12 mouse cellular contexts compared by ENCODE assay signal in the genomic region with DNA sequence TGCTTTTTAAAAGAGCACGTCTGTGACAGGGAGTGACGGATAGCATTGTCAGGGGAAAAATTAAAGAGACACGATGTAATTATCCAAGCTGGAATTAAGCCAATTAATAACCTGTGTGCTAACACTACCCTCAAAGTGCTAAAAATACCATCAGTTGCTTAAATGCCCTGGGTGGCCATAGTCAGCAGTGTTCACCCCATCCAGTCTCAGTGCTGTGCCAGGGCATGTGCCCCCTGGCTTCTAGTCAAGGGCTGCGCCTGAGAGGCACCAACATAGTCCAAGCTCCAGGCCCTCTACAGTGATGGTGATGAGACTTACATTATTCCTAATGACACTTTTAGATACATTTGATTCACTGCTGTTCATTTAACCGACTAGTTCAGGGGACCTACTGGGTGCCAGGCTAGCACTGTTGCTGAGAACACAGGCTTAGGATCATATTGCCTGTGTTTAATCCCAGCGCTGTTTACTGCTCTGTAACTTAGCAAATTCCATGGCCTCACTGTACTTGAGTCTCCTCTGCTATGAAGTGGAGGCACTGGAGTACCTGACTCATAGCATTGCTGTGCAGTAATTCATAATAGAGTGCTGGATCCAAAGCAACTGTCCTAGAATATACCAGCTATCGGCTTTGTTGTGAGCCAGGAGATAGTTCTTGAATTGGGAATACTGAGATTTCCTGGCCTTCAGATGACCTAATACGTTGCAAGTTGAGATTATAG.
DNase-seq lines count a peak whose midpoint lies in the region; ATAC-seq and TF ChIP-seq lines count a peak whose summit lies in the region.
"Had no signal": no experiment of that assay in that cellular context is flagged by ENCODE, and none has a peak within 500 bp of the region (broad histone marks: within the 10 kb centered on the region; RNA-seq: fewer than 3 reads in every experiment).

No protein-coding gene starts in this region.

- H3K9ac ChIP-seq in hindbrain, postnatal 0 days (replicated peaks; ENCODE audit: low read length), result no peak overlapping the region
- H3K9ac ChIP-seq: embryonic facial prominence, embryonic 12.5 days; limb, embryonic 15.5 days had no signal

- no peak overlapping the region for H3K4me2 ChIP-seq in hindbrain, postnatal 0 days (ENCODE audit: low read depth, low read length)
- H3K4me2 ChIP-seq: embryonic facial prominence, embryonic 12.5 days; limb, embryonic 15.5 days had no signal

- no peaks in the 10 kb centered on the region for H3K9me3 ChIP-seq in hindbrain, postnatal 0 days (ENCODE audit: low read length)
- no peaks in the 10 kb centered on the region for H3K9me3 ChIP-seq in hindbrain, embryonic 10.5 days
- H3K9me3 ChIP-seq: embryonic facial prominence, embryonic 12.5 days; limb, embryonic 15.5 days had no signal

- no peak overlapping the region for H3K4me3 ChIP-seq in cerebellum, adult 2 months (replicated peaks; ENCODE audit: insufficient read depth, low read depth, low read length)
- H3K4me3 ChIP-seq in hindbrain, postnatal 0 days (ENCODE audit: low read length), result no peak overlapping the region
- H3K4me3 ChIP-seq in hindbrain, embryonic 10.5 days, result no peak overlapping the region
- H3K4me3 ChIP-seq: embryonic facial prominence, embryonic 12.5 days; limb, embryonic 15.5 days had no signal

- in situ Hi-C loops in Patski (cut with MboI; ENCODE audit: low pct_unique_long_range_greater_than_20kb), result no loop called here

- no peaks in the 10 kb centered on the region for H3K36me3 ChIP-seq in hindbrain, postnatal 0 days (ENCODE audit: insufficient read depth, low read length)
- H3K36me3 ChIP-seq in hindbrain, embryonic 10.5 days, result no peaks in the 10 kb centered on the region
- H3K36me3 ChIP-seq: embryonic facial prominence, embryonic 12.5 days; limb, embryonic 15.5 days had no signal

- ATAC-seq in hindbrain, postnatal 0 days, result no peak
- ATAC-seq in Patski, result peak; percentile 85

- CTCF ChIA-PET in Patski (lab: Charles Lee), result interaction anchor here (1.2 to 1.3 kb wide), 2 partner anchors 12 to 22 kb away, joined by 3 read pairs; no protein-coding TSS in a partner anchor

- peak overlapping the region; percentile 72; the same call in 1 of the 2 replicates for H3K27ac ChIP-seq in cerebellum, adult 2 months (ENCODE audit: insufficient read depth, low read length)
- H3K27ac ChIP-seq in hindbrain, postnatal 0 days, result no peak overlapping the region
- H3K27ac ChIP-seq in hindbrain, embryonic 10.5 days, result no peak overlapping the region
- H3K27ac ChIP-seq: embryonic facial prominence, embryonic 12.5 days; limb, embryonic 15.5 days had no signal

- H3K27me3 ChIP-seq in cerebellum, adult 2 months (ENCODE audit: control insufficient read depth, insufficient read depth, low read length), result no peaks in the 10 kb centered on the region
- no peaks in the 10 kb centered on the region for H3K27me3 ChIP-seq in hindbrain, postnatal 0 days (ENCODE audit: insufficient read depth, low read length)
- H3K27me3 ChIP-seq in hindbrain, embryonic 10.5 days (ENCODE audit: insufficient read depth, poor library complexity, severe bottlenecking), result peaks cover 3% of the 10 kb centered on the region; the same call in 1 of the 2 replicates
- H3K27me3 ChIP-seq in Patski, result no peaks in the 10 kb centered on the region
- H3K27me3 ChIP-seq: embryonic facial prominence, embryonic 12.5 days had no signal

- no peak for TF ChIP-seq POLR2A in cerebellum, adult 2 months (IDR thresholded peaks at IDR 0.05; ENCODE audit: borderline replicate concordance, insufficient read depth, low read length)

- DNase-seq in cerebellum, adult 2 months, result peak in 1 of 2 experiments; percentile 46
- DNase-seq in cerebellum, postnatal 4 days (ENCODE audit: low spot score in 2 of 2), result no peak
- no peak for DNase-seq in hindbrain, postnatal 0 days (ENCODE audit: low spot score)
- no peak for DNase-seq in hindbrain, embryonic 10.5 days (ENCODE audit: low spot score)
- DNase-seq in Patski (ENCODE audit: low read depth, low spot score), result no peak
- peak; percentile 37 for DNase-seq in heart, postnatal 4 days
- DNase-seq in right cerebral cortex, postnatal 25 days, result no peak
- DNase-seq in thymus, postnatal 0 days (ENCODE audit: low spot score), result no peak
- DNase-seq: kidney, adult 18-20 months; right cerebral cortex, adult 18-20 months had no signal

- POLR2A ChIA-PET in Patski (lab: Charles Lee), result no interaction called here

- peaks cover 8% of the 10 kb centered on the region; the same call in 1 of the 2 replicates for H3K4me1 ChIP-seq in cerebellum, adult 2 months (ENCODE audit: control insufficient read depth, insufficient read depth, low read length)
- H3K4me1 ChIP-seq in hindbrain, postnatal 0 days (ENCODE audit: insufficient read depth, low read length), result no peaks in the 10 kb centered on the region; the same call in 1 of the 2 replicates
- peaks cover 27% of the 10 kb centered on the region for H3K4me1 ChIP-seq in hindbrain, embryonic 10.5 days (replicated peaks)
- H3K4me1 ChIP-seq: limb, embryonic 15.5 days had no signal

- TF ChIP-seq CTCF in cerebellum, adult 2 months (IDR thresholded peaks at IDR 0.05; ENCODE audit: borderline replicate concordance, insufficient read depth, low read depth, low read length), result peak; percentile 26; the same call in 1 of the 2 replicates
- peak; percentile 34; the same call in 1 of the 2 replicates for TF ChIP-seq CTCF in hindbrain, postnatal 0 days (IDR thresholded peaks at IDR 0.05; ENCODE audit: low read depth)
- TF ChIP-seq CTCF in Patski (IDR thresholded peaks at IDR 0.05), result no peak

- 56% methylated on average over 8 of the region's 8 CpGs for WGBS in cerebellum, adult 2 months
- WGBS in hindbrain, postnatal 0 days, result 67% methylated on average over 8 of the region's 8 CpGs
- 87% methylated on average over 8 of the region's 8 CpGs for WGBS in hindbrain, embryonic 10.5 days
